Mouse (Mus musculus) heart, embryonic 16.5 days (tissue): Measurements from ENCODE around the gene Syt17. TPM values are rescaled to one million over a fixed set of nuclear protein-coding genes. Genes with fewer than 3 reads are reported as not detected.

Source experiments
- ATAC-seq: fragments of 200-750 bp; cut with Nextera tagmentation; replicated peaks from 2 replicates; pipeline ENCODE4 v1.8.0; 2017; ENCODE audit warnings: moderate number of reproducible peaks; ENCODE audit not compliant: insufficient read depth, low FRiP score; ENCODE audit errors: extremely low read depth
- H3K27ac ChIP-seq: fragments of 300-500 bp; sonication (generic); 2 replicates; pipeline ENCODE4 v1.5.1; 2014; ENCODE audit warnings: mild to moderate bottlenecking, low read length, control low read depth, moderate library complexity
- H3K27me3 ChIP-seq: fragments of 300-500 bp; sonication (generic); 2 replicates; pipeline ENCODE4 v1.6.1; 2014; ENCODE audit warnings: low read length, mixed read lengths; ENCODE audit not compliant: control insufficient read depth, insufficient read depth
- H3K36me3 ChIP-seq: fragments of 300-500 bp; sonication (generic); 2 replicates; pipeline ENCODE4 v1.6.1; 2014; ENCODE audit not compliant: control insufficient read depth, insufficient read depth
- H3K4me1 ChIP-seq: fragments of 300-500 bp; sonication (generic); 2 replicates; pipeline ENCODE4 v1.6.1; 2014; ENCODE audit warnings: low read length, mixed read lengths; ENCODE audit not compliant: control insufficient read depth, insufficient read depth
- H3K4me2 ChIP-seq: fragments of 300-500 bp; sonication (generic); 2 replicates; pipeline ENCODE4 v1.6.1; 2014; ENCODE audit warnings: low read depth, mild to moderate bottlenecking, control low read depth, low read length
- H3K4me3 ChIP-seq: fragments of 300-500 bp; sonication (generic); 2 replicates; pipeline ENCODE4 v1.5.1; 2014; ENCODE audit warnings: mild to moderate bottlenecking, control low read depth, low read length
- H3K9ac ChIP-seq: fragments of 300-500 bp; sonication (generic); 2 replicates; pipeline ENCODE4 v1.6.1; 2014; ENCODE audit warnings: low read length, control low read depth
- H3K9me3 ChIP-seq: fragments of 300-500 bp; sonication (generic); replicated peaks from 2 replicates; pipeline ENCODE4 v1.6.1; 2016; ENCODE audit warnings: low read length; ENCODE audit not compliant: control insufficient read depth
- WGBS: fragments of 180-500 bp; shearing (Covaris S2); extraction: QIAGEN DNeasy Blood & Tissue Kit; methylation state at CpG from one replicate; pipeline ENCODE4 v1.1.7; 2014; 5-methylcytosine and 5-hydroxymethylcytosine counted together
- polyA plus RNA-seq: library from polyadenylated mRNA; unstranded; fragments of >200 nt; fragmentation: Nextera tagmentation; extraction: Ambion mirVana; gene quantifications from 2 replicates; pipeline ENCODE4 v1.2.1, GENCODE M21; 2015

Syt17 gene
- polyA plus RNA-seq, 1 experiment from 2014 or later: 2.1 TPM

DNA sequence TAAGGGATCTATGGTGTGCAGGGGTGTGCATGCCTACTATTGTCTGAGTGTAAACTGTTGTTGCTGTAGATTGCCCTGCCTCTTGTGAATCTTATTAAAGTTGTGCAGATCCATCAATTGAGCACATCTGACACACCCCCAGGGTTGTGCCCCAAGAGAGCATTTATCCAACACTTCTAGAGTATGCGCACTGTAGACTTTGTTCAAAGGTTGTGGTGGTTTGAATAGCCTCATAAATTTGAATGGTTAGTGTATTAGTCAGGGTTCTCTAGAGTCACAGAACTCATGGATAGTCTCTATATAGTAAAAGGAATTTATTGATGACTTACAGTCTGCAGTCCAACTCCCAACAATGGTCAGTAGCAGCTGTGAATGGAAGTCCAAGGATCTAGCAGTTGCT lies 24.9 kb upstream of the Syt17 start:
- Histone ChIP-seq H3K27me3 (no peaks in the 10 kb centered on the region), H3K4me2 (no peak overlapping the region), H3K4me1 (no peaks in the 10 kb centered on the region), H3K27ac (no peak overlapping the region), H3K4me3 (no peak overlapping the region), H3K36me3 (no peaks in the 10 kb centered on the region), H3K9ac (no peak overlapping the region), H3K9me3 (peaks cover 4% of the 10 kb centered on the region)
- WGBS: 90% methylated on average over 1 of the region's 1 CpGs
- ATAC-seq: no peak

- Histone ChIP-seq H3K4me1 (no peaks in the 10 kb centered on the region; the same call in 1 of the 2 replicates), H3K27me3 (no peaks in the 10 kb centered on the region), H3K4me2 (no peak overlapping the region), H3K9me3 (no peaks in the 10 kb centered on the region), H3K27ac (no peak overlapping the region), H3K9ac (no peak overlapping the region), H3K36me3 (no peaks in the 10 kb centered on the region), H3K4me3 (no peak overlapping the region)
- no peak for ATAC-seq
- WGBS: 86% methylated on average over 3 of the region's 3 CpGs
Observed at GRCm38 (mm10) chr7:118468060-118468459, 20.0 kb upstream of the Syt17 start.

DNA sequence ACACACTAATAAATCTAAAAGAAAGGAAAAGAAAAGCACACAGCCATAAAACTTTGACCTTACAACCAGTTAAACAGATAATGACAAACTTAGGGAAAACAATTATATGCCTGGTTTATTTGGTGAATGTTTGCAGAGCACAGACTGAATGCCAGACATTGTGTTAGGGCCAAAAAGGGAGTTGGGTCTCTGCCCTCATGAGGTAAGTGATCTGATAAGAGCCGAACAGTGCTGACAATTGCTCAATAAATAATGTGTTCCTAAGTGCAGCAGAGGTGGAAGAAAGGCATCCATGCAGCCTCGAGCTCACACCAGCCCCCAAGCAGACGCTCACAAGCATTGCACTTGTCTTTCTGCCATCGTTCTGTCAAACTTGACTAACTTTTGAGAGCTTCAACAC lies 16.4 kb upstream of the Syt17 start:
- Histone ChIP-seq H3K4me1 (no peaks in the 10 kb centered on the region; the same call in 1 of the 2 replicates), H3K27me3 (no peaks in the 10 kb centered on the region), H3K36me3 (no peaks in the 10 kb centered on the region), H3K27ac (no peak overlapping the region), H3K4me2 (no peak overlapping the region), H3K9ac (no peak overlapping the region), H3K9me3 (no peaks in the 10 kb centered on the region), H3K4me3 (no peak overlapping the region)
- 28% methylated on average over 4 of the region's 4 CpGs for WGBS
- ATAC-seq: no peak

DNA sequence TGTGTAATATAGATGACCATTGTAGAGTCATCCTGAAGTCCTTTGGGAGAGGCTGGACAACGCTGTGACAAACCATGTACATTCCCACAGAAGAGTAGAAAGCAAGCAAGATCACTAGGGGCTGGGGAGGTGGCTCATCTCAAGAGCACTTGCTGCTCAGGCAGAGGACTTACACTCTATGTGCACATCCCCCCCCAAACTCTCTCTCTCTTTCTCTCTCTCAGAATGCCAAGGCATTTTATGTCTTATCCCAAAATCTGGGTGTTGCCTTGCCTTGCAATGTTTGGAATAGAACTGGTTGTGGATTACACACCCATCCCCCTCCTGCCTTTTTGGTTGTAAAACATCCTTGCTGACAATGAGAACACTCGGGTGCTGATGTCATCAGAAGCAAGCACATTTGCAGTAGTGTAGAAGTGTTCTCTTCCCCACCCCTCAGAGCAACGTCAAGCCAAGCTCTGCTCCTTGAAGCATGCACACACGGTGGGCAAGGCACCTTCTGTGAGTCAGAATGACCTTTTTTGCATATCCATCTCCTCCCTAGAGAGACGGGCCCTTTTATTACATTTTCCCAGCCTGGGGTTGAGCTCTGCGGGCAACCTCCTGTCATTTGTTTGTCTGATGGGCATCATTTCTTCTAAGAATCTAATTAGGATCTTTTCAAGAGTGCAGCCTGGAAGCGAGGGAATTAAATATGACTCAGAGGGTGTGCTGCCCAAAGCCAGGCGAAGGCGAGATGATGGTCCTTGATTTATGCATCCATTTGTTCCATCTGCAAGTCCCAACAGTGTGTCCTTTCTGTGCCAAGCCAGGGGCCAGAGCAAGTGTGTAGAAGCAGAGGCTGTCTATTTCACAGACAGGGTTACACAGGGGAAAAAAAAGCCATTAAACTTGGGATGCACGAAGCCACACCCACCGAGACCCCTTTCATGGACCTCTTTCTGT lies 15.1 kb upstream of the Syt17 start:
- no peaks in the 10 kb centered on the region for H3K36me3 ChIP-seq
- H3K27ac ChIP-seq: no peak overlapping the region
- no peak overlapping the region for H3K4me3 ChIP-seq
- WGBS: 62% methylated on average over 11 of the region's 11 CpGs
- H3K4me1 ChIP-seq: no peaks in the 10 kb centered on the region; the same call in 1 of the 2 replicates
- H3K9me3 ChIP-seq: no peaks in the 10 kb centered on the region
- H3K9ac ChIP-seq: no peak overlapping the region
- no peak for ATAC-seq
- H3K27me3 ChIP-seq: no peaks in the 10 kb centered on the region
- no peak overlapping the region for H3K4me2 ChIP-seq

DNA sequence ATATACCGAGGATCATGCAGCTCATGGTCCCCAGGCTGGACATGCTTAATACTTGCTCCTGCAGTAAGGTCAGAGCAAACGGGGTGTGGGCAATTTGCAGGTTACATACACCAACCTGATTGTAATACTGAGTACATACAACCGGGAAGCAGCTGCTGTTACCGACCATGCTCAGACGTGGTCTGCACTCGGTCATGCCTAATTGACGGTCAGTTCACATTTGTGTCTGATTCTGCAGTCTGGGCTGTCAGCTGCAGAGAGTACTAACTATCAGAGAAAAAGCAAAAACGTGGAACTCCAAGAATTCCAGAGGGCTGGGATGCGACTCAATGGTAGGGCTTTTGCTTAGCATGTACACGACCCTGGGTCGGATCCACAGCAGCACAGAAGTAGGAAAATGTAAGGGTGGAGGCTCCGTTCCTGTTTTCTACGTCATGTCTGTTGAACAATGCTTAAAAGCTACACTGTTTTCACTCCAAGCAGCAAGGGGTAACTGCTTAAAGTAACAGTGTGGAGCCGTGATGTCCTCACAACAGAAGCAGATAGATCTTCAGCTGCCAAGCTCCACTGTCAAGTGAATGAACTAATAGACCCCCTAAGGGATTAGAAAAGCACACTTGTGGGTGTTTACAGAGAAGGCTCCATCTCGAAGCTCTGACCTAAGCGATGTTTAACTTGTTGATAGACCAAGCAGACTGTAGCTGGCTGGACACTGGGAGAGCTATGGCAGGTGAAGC lies 13.5 kb upstream of the Syt17 start:
- no peaks in the 10 kb centered on the region for H3K36me3 ChIP-seq
- no peak overlapping the region for H3K9ac ChIP-seq
- H3K4me1 ChIP-seq: no peaks in the 10 kb centered on the region; the same call in 1 of the 2 replicates
- H3K9me3 ChIP-seq: no peaks in the 10 kb centered on the region
- WGBS: 50% methylated on average over 16 of the region's 16 CpGs
- H3K27ac ChIP-seq: no peak overlapping the region
- H3K27me3 ChIP-seq: no peaks in the 10 kb centered on the region
- no peak overlapping the region for H3K4me2 ChIP-seq
- no peak for ATAC-seq
- no peak overlapping the region for H3K4me3 ChIP-seq

GRCm38 (mm10) chr7:118453722-118454121 lies 5.7 kb upstream of the Syt17 start:
- Histone ChIP-seq H3K36me3 (no peaks in the 10 kb centered on the region), H3K9ac (no peak overlapping the region), H3K4me1 (0 out of 2 replicates have a peak, but pooled peaks cover 2% of the 10 kb centered on the region), H3K4me3 (no peak overlapping the region), H3K9me3 (no peaks in the 10 kb centered on the region), H3K27me3 (peaks cover 6% of the 10 kb centered on the region), H3K27ac (no peak overlapping the region), H3K4me2 (no peak overlapping the region)
- 47% methylated on average over 4 of the region's 4 CpGs for WGBS
- ATAC-seq: no peak

GRCm38 (mm10) chr7:118452940-118453339 lies 4.9 kb upstream of the Syt17 start:
- no peak for ATAC-seq
- 30% methylated on average over 2 of the region's 2 CpGs for WGBS
- Histone ChIP-seq H3K9me3 (no peaks in the 10 kb centered on the region), H3K4me2 (no peak overlapping the region), H3K9ac (no peak overlapping the region), H3K27me3 (peaks cover 12% of the 10 kb centered on the region), H3K36me3 (no peaks in the 10 kb centered on the region), H3K4me1 (peaks cover 9% of the 10 kb centered on the region), H3K27ac (no peak overlapping the region), H3K4me3 (no peak overlapping the region)

DNA sequence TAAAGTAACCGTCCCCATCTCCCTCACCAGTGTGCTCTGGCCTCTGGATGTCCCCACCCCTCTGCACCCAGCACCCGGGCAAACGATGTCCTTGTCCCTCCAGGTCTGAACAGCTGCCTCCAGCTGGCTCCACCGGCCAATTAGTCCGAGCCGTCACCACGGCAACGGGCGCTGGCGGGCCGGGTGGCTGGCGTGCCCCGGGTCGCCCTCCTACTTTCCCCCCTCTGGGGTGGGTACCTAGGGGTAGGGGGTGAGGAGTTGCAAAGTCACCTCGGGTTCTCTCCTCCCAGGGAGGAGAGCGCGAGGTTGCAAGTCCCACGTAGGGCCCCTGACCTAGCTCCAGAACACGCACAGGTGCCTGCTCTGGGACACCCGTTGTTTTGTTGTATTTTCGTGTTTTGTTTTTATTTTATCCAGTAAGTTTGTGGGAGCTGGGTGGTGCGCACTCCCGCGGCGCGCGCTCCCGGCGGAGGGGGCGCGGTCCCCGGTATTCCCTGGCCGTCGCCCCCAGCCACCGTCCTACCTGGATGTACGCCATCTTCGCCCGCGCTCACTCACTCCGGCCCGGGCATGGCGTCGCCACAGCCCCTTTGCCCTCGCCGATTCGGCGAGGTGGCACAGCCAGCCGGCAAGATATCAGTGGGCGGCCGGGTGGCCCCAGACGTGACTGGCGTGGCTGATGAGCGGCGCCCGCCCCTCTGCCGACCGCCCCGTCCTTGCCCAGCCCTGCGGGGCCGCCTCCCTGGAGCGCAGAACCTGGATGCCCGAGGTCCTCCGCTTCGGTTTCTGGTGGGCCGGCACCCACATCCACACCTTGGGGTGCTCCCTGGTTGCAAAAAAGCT lies 510 bp downstream of the Syt17 start:
- Histone ChIP-seq H3K27me3 (peaks cover 45% of the 10 kb centered on the region), H3K9me3 (no peaks in the 10 kb centered on the region), H3K9ac (peak overlapping the region; percentile 63), H3K36me3 (no peaks in the 10 kb centered on the region), H3K27ac (no peak overlapping the region), H3K4me2 (peak overlapping the region; percentile 84), H3K4me3 (peak overlapping the region; percentile 62), H3K4me1 (peaks cover 9% of the 10 kb centered on the region)
- under 1% methylated on average over 65 of the region's 65 CpGs for WGBS
- 0 out of 2 replicates have a peak, but pooled peaks have one; percentile 20 for ATAC-seq
